Mouse (Mus musculus): Measurements from ENCODE around the gene Itih5. TPM values are rescaled to one million over a fixed set of nuclear protein-coding genes. Genes with fewer than 3 reads are reported as not detected.

The Itih5 gene
- polyA plus RNA-seq, 1 experiment from 2014 or later: 3.7 TPM

GRCm38 (mm10) chr2:10130341-10130990 is 22.9 kb upstream of the Itih5 start:
- no peak overlapping the region for H3K4me3 ChIP-seq (ENCODE audit: low read depth, low read length)

GRCm38 (mm10) chr2:10131296-10131695 is 22.1 kb upstream of the Itih5 start, which contains the start of gene Itih2:
Itih2 (minus strand) TSS chr2:10131396.
- no peak within 1 kb of the TSS for H3K9ac ChIP-seq (ENCODE audit: low read length)
- no peak for ATAC-seq (replicated peaks; ENCODE audit: low FRiP score)

More at GRCm38 (mm10) chr2:10130341-10130990, 22.9 kb upstream of the Itih5 start:
- H3K9ac ChIP-seq (ENCODE audit: low read length): no peak overlapping the region
- H3K4me1 ChIP-seq (replicated peaks; ENCODE audit: control insufficient read depth, insufficient read depth, low read length): no peaks in the 10 kb centered on the region
- H3K27ac ChIP-seq (ENCODE audit: low read depth, low read length): no peak overlapping the region
- no peaks in the 10 kb centered on the region for H3K27me3 ChIP-seq (ENCODE audit: control insufficient read depth, insufficient read depth, low read length)
- DNase-seq (ENCODE audit: low spot score) (no peak), ATAC-seq (replicated peaks; ENCODE audit: low FRiP score) (no peak)
- H3K4me2 ChIP-seq (ENCODE audit: low read depth, low read length, severe bottlenecking): no peak overlapping the region
- no peaks in the 10 kb centered on the region for H3K9me3 ChIP-seq (ENCODE audit: control insufficient read depth, low read length)
- H3K36me3 ChIP-seq (ENCODE audit: control insufficient read depth, insufficient read depth, low read length): no peaks in the 10 kb centered on the region
- 78% methylated on average over 8 of the region's 8 CpGs for WGBS

GRCm38 (mm10) chr2:10132128-10132527 is 21.2 kb upstream of the Itih5 start:
- no peak overlapping the region for H3K27ac ChIP-seq (ENCODE audit: low read depth, low read length)
- no peak overlapping the region for H3K9ac ChIP-seq (ENCODE audit: low read length)
- H3K9me3 ChIP-seq (ENCODE audit: control insufficient read depth, low read length): no peaks in the 10 kb centered on the region
- H3K36me3 ChIP-seq (ENCODE audit: control insufficient read depth, insufficient read depth, low read length): no peaks in the 10 kb centered on the region
- no peak for ATAC-seq (replicated peaks; ENCODE audit: low FRiP score)
- no peaks in the 10 kb centered on the region for H3K27me3 ChIP-seq (ENCODE audit: control insufficient read depth, insufficient read depth, low read length)
- H3K4me1 ChIP-seq (replicated peaks; ENCODE audit: control insufficient read depth, insufficient read depth, low read length): no peaks in the 10 kb centered on the region
- no peak overlapping the region for H3K4me3 ChIP-seq (ENCODE audit: low read depth, low read length)
- no peak overlapping the region for H3K4me2 ChIP-seq (ENCODE audit: low read depth, low read length, severe bottlenecking)
- WGBS: 85% methylated on average over 1 of the region's 1 CpGs
- no peak for DNase-seq (ENCODE audit: low spot score)

More at GRCm38 (mm10) chr2:10131296-10131695, 22.1 kb upstream of the Itih5 start, which contains the start of gene Itih2:
- Histone ChIP-seq H3K4me2 (ENCODE audit: low read depth, low read length, severe bottlenecking) (no peak within 1 kb of the TSS), H3K36me3 (ENCODE audit: control insufficient read depth, insufficient read depth, low read length) (no peaks in the 10 kb centered on the region), H3K4me1 (replicated peaks; ENCODE audit: control insufficient read depth, insufficient read depth, low read length) (no peaks in the 10 kb centered on the region), H3K27ac (ENCODE audit: low read depth, low read length) (no peak within 1 kb of the TSS), H3K9me3 (ENCODE audit: control insufficient read depth, low read length) (no peaks in the 10 kb centered on the region), H3K27me3 (ENCODE audit: control insufficient read depth, insufficient read depth, low read length) (no peaks in the 10 kb centered on the region), H3K4me3 (ENCODE audit: low read depth, low read length) (no peak within 1 kb of the TSS)
- WGBS: 89% methylated on average over 4 of the region's 4 CpGs
- DNase-seq (ENCODE audit: low spot score): no peak

GRCm38 (mm10) chr2:10133941-10134340 is 19.4 kb upstream of the Itih5 start:
- H3K27me3 ChIP-seq (ENCODE audit: control insufficient read depth, insufficient read depth, low read length): no peaks in the 10 kb centered on the region
- DNase-seq (ENCODE audit: low spot score): no peak
- no peak for ATAC-seq (replicated peaks; ENCODE audit: low FRiP score)
- H3K4me1 ChIP-seq (replicated peaks; ENCODE audit: control insufficient read depth, insufficient read depth, low read length): no peaks in the 10 kb centered on the region
- no peaks in the 10 kb centered on the region for H3K9me3 ChIP-seq (ENCODE audit: control insufficient read depth, low read length)
- H3K4me2 ChIP-seq (ENCODE audit: low read depth, low read length, severe bottlenecking): no peak overlapping the region
- H3K4me3 ChIP-seq (ENCODE audit: low read depth, low read length): no peak overlapping the region
- H3K27ac ChIP-seq (ENCODE audit: low read depth, low read length): no peak overlapping the region
- 84% methylated on average over 6 of the region's 6 CpGs for WGBS
- no peak overlapping the region for H3K9ac ChIP-seq (ENCODE audit: low read length)
- H3K36me3 ChIP-seq (ENCODE audit: control insufficient read depth, insufficient read depth, low read length): no peaks in the 10 kb centered on the region

- no peak for ATAC-seq (replicated peaks; ENCODE audit: low FRiP score)
- Histone ChIP-seq H3K4me2 (ENCODE audit: low read depth, low read length, severe bottlenecking) (no peak overlapping the region), H3K27me3 (ENCODE audit: control insufficient read depth, insufficient read depth, low read length) (no peaks in the 10 kb centered on the region), H3K9me3 (ENCODE audit: control insufficient read depth, low read length) (no peaks in the 10 kb centered on the region), H3K27ac (ENCODE audit: low read depth, low read length) (no peak overlapping the region), H3K36me3 (ENCODE audit: control insufficient read depth, insufficient read depth, low read length) (no peaks in the 10 kb centered on the region), H3K9ac (ENCODE audit: low read length) (no peak overlapping the region), H3K4me3 (ENCODE audit: low read depth, low read length) (no peak overlapping the region), H3K4me1 (replicated peaks; ENCODE audit: control insufficient read depth, insufficient read depth, low read length) (no peaks in the 10 kb centered on the region)
- no peak for DNase-seq (ENCODE audit: low spot score)
- WGBS: 82% methylated on average over 2 of the region's 2 CpGs
These were observed 16.1 kb upstream of the Itih5 start for GRCm38 (mm10) chr2:10137320-10137719.

- ATAC-seq (replicated peaks; ENCODE audit: low FRiP score) (no peak), DNase-seq (ENCODE audit: low spot score) (no peak)
- H3K4me3 ChIP-seq (ENCODE audit: low read depth, low read length): no peak overlapping the region
- H3K36me3 ChIP-seq (ENCODE audit: control insufficient read depth, insufficient read depth, low read length): no peaks in the 10 kb centered on the region
- no peak overlapping the region for H3K4me2 ChIP-seq (ENCODE audit: low read depth, low read length, severe bottlenecking)
- no peaks in the 10 kb centered on the region for H3K4me1 ChIP-seq (replicated peaks; ENCODE audit: control insufficient read depth, insufficient read depth, low read length)
- no peaks in the 10 kb centered on the region for H3K9me3 ChIP-seq (ENCODE audit: control insufficient read depth, low read length)
- WGBS: 85% methylated on average over 5 of the region's 5 CpGs
- no peak overlapping the region for H3K9ac ChIP-seq (ENCODE audit: low read length)
- no peaks in the 10 kb centered on the region for H3K27me3 ChIP-seq (ENCODE audit: control insufficient read depth, insufficient read depth, low read length)
- H3K27ac ChIP-seq (ENCODE audit: low read depth, low read length): no peak overlapping the region
These were observed 12.9 kb upstream of the Itih5 start for GRCm38 (mm10) chr2:10140456-10140855.

GRCm38 (mm10) chr2:10142472-10143454 is 10.6 kb upstream of the Itih5 start:
- Histone ChIP-seq H3K27me3 (ENCODE audit: control insufficient read depth, insufficient read depth, low read length) (no peaks in the 10 kb centered on the region), H3K36me3 (ENCODE audit: control insufficient read depth, insufficient read depth, low read length) (no peaks in the 10 kb centered on the region), H3K4me3 (ENCODE audit: low read depth, low read length) (no peak overlapping the region), H3K9me3 (ENCODE audit: control insufficient read depth, low read length) (no peaks in the 10 kb centered on the region), H3K9ac (ENCODE audit: low read length) (no peak overlapping the region), H3K27ac (ENCODE audit: low read depth, low read length) (no peak overlapping the region), H3K4me2 (ENCODE audit: low read depth, low read length, severe bottlenecking) (no peak overlapping the region), H3K4me1 (replicated peaks; ENCODE audit: control insufficient read depth, insufficient read depth, low read length) (no peaks in the 10 kb centered on the region)
- ATAC-seq (replicated peaks; ENCODE audit: low FRiP score): peak; percentile 74
- 36% methylated on average over 8 of the region's 8 CpGs for WGBS
- peak; percentile 63 for DNase-seq (ENCODE audit: low spot score)

GRCm38 (mm10) chr2:10145514-10145913 is 7.9 kb upstream of the Itih5 start:
- no peak overlapping the region for H3K9ac ChIP-seq (ENCODE audit: low read length)
- no peak overlapping the region for H3K4me2 ChIP-seq (ENCODE audit: low read depth, low read length, severe bottlenecking)
- no peaks in the 10 kb centered on the region for H3K27me3 ChIP-seq (ENCODE audit: control insufficient read depth, insufficient read depth, low read length)
- no peaks in the 10 kb centered on the region for H3K9me3 ChIP-seq (ENCODE audit: control insufficient read depth, low read length)
- no peaks in the 10 kb centered on the region for H3K36me3 ChIP-seq (ENCODE audit: control insufficient read depth, insufficient read depth, low read length)
- DNase-seq (ENCODE audit: low spot score) (no peak), ATAC-seq (replicated peaks; ENCODE audit: low FRiP score) (no peak)
- WGBS: 79% methylated on average over 6 of the region's 6 CpGs
- no peaks in the 10 kb centered on the region for H3K4me1 ChIP-seq (replicated peaks; ENCODE audit: control insufficient read depth, insufficient read depth, low read length)
- H3K4me3 ChIP-seq (ENCODE audit: low read depth, low read length): no peak overlapping the region
- H3K27ac ChIP-seq (ENCODE audit: low read depth, low read length): no peak overlapping the region
